Mouse (Mus musculus): ENCODE measurements around the gene Kdm4a. TPM values are rescaled to one million over a fixed set of nuclear protein-coding genes. Genes with fewer than 3 reads are reported as not detected.

The Kdm4a gene
- polyA plus RNA-seq, 1 experiment from 2014 or later, result 7.2 TPM

DNA sequence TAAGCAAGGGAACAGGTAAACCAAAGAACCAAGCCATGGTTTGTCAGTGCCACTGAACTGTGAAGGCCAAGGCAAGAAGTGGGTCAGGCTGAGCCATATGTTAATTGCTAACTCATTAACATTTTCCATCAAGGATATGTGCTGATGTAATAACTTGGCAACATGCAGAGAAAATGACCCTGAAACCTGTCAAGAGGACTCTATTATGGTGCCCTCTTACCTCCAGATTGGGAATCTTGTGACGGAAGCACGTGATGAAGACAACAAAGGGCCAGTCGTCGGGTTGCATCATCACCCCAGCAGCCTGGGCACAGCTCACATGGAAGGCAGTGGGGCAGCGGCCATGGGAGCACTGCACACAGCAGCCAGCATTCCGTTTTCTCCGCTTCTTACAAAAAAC lies 36.2 kb downstream of the Kdm4a start:
- Histone ChIP-seq H3K27ac (ENCODE audit: low read depth) (peak overlapping the region; percentile 50), H3K4me3 (ENCODE audit: low read depth, low read length) (no peak overlapping the region), H3K9ac (replicated peaks) (no peak overlapping the region), H3K4me1 (ENCODE audit: insufficient read depth) (peaks cover 22% of the 10 kb centered on the region), H3K9me3 (ENCODE audit: low read length) (no peaks in the 10 kb centered on the region), H3K4me2 (ENCODE audit: low read depth, low read length) (no peak overlapping the region), H3K27me3 (ENCODE audit: insufficient read depth, low read length) (no peaks in the 10 kb centered on the region), H3K36me3 (replicated peaks; ENCODE audit: insufficient read depth, low read length) (peaks cover 84% of the 10 kb centered on the region)
- 84% methylated on average over 7 of the region's 7 CpGs for WGBS (ENCODE audit: insufficient replicate concordance)
- no peak for DNase-seq
- TF ChIP-seq EP300 (IDR thresholded peaks at IDR 0.05; ENCODE audit: low read depth) (no peak), CTCF (IDR thresholded peaks at IDR 0.05; ENCODE audit: low read depth) (no peak)
- peak; percentile 53 for ATAC-seq

DNA sequence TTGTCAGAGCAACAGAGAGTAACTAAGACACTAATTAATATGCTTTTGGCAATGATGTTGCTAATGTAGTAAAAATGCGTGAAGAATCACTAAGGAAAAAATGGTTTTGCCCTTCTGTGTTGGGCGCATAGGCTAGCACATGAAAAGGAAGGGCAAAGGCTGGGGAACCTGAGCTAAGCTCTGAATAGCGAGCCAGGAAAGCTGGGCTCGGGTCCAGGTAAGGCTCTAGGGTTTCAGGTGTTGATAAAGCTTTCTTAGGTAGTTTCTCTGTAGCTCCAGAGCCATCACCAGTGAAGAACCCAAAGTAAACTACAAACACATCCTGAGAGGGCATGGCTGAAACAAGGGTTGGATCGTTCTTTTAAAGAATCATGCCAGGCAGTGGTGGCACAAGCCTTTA lies 38.3 kb downstream of the Kdm4a start:
- ATAC-seq, result no peak
- H3K9me3 ChIP-seq (ENCODE audit: low read length), result no peaks in the 10 kb centered on the region
- no peak overlapping the region for H3K9ac ChIP-seq (replicated peaks)
- H3K27ac ChIP-seq (ENCODE audit: low read depth), result no peak overlapping the region
- H3K4me2 ChIP-seq (ENCODE audit: low read depth, low read length), result no peak overlapping the region
- H3K36me3 ChIP-seq (replicated peaks; ENCODE audit: insufficient read depth, low read length), result peaks cover 76% of the 10 kb centered on the region
- no peak overlapping the region for H3K4me3 ChIP-seq (ENCODE audit: low read depth, low read length)
- no peaks in the 10 kb centered on the region for H3K27me3 ChIP-seq (ENCODE audit: insufficient read depth, low read length)
- peaks cover 25% of the 10 kb centered on the region for H3K4me1 ChIP-seq (ENCODE audit: insufficient read depth)
- 94% methylated on average over 5 of the region's 5 CpGs for WGBS (ENCODE audit: insufficient replicate concordance)
- no peak for DNase-seq
- TF ChIP-seq CTCF (IDR thresholded peaks at IDR 0.05; ENCODE audit: low read depth), result no peak
- no peak for TF ChIP-seq EP300 (IDR thresholded peaks at IDR 0.05; ENCODE audit: low read depth)

DNA sequence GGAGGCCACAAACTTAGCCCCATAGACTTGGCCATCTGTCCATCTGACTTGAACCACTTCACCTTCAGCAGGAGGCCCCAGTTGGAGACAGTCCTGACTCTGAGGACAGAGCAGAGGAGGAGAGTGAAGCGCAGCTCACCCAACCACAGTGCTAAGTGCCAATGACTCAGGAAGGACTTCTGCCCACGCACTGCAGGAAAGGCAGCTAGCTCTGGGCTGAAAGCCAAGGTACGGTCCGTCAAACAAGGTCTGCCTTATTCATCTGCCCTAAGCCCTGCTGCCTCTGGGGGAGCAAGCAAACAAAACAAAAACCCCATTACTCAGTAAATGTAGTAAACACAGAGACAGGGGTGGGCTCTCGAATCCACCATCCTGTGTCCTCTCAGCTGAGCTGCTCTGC lies 41.0 kb downstream of the Kdm4a start:
- no peaks in the 10 kb centered on the region for H3K9me3 ChIP-seq (ENCODE audit: low read length)
- no peak overlapping the region for H3K4me2 ChIP-seq (ENCODE audit: low read depth, low read length)
- peak overlapping the region; percentile 60 for H3K27ac ChIP-seq (ENCODE audit: low read depth)
- peaks cover 56% of the 10 kb centered on the region for H3K36me3 ChIP-seq (replicated peaks; ENCODE audit: insufficient read depth, low read length)
- no peak overlapping the region for H3K9ac ChIP-seq (replicated peaks)
- no peak overlapping the region for H3K4me3 ChIP-seq (ENCODE audit: low read depth, low read length)
- no peaks in the 10 kb centered on the region for H3K27me3 ChIP-seq (ENCODE audit: insufficient read depth, low read length)
- 53% methylated on average over 5 of the region's 5 CpGs for WGBS (ENCODE audit: insufficient replicate concordance)
- H3K4me1 ChIP-seq (ENCODE audit: insufficient read depth), result peaks cover 21% of the 10 kb centered on the region
- TF ChIP-seq EP300 (IDR thresholded peaks at IDR 0.05; ENCODE audit: low read depth) (no peak), CTCF (IDR thresholded peaks at IDR 0.05; ENCODE audit: low read depth) (no peak)
- DNase-seq (peak; percentile 68), ATAC-seq (peak; percentile 20)

DNA sequence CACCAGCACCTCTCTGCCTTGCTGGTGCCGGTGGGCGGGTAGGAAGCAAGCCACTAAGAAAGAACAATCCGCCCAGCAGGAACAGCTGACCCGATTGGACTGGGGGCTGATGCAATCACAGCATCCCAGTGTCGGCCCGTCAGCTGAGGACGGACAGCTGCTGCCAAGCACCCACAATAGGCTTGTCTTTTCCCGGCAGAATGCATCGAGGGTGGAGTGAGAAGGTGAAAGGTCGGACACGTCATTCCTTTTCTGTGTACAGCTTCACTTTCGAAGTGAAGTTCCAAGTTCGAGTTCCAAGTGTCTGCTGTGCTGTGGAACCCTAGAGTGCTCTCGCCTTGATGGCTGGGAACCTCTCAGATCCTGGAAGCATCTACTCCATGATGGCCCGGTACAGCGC lies 42.0 kb downstream of the Kdm4a start:
- DNase-seq, result peak; percentile 35
- 86% methylated on average over 16 of the region's 16 CpGs for WGBS (ENCODE audit: insufficient replicate concordance)
- peak; percentile 5; the same call in 1 of the 2 replicates for ATAC-seq
- no peaks in the 10 kb centered on the region for H3K9me3 ChIP-seq (ENCODE audit: low read length)
- peaks cover 22% of the 10 kb centered on the region for H3K4me1 ChIP-seq (ENCODE audit: insufficient read depth)
- TF ChIP-seq EP300 (IDR thresholded peaks at IDR 0.05; ENCODE audit: low read depth) (no peak), CTCF (IDR thresholded peaks at IDR 0.05; ENCODE audit: low read depth) (no peak)
- H3K27me3 ChIP-seq (ENCODE audit: insufficient read depth, low read length), result no peaks in the 10 kb centered on the region
- no peak overlapping the region for H3K9ac ChIP-seq (replicated peaks)
- H3K4me3 ChIP-seq (ENCODE audit: low read depth, low read length), result no peak overlapping the region
- peaks cover 46% of the 10 kb centered on the region for H3K36me3 ChIP-seq (replicated peaks; ENCODE audit: insufficient read depth, low read length)
- no peak overlapping the region for H3K4me2 ChIP-seq (ENCODE audit: low read depth, low read length)
- H3K27ac ChIP-seq (ENCODE audit: low read depth), result peak overlapping the region; percentile 60; the same call in 1 of the 2 replicates

DNA sequence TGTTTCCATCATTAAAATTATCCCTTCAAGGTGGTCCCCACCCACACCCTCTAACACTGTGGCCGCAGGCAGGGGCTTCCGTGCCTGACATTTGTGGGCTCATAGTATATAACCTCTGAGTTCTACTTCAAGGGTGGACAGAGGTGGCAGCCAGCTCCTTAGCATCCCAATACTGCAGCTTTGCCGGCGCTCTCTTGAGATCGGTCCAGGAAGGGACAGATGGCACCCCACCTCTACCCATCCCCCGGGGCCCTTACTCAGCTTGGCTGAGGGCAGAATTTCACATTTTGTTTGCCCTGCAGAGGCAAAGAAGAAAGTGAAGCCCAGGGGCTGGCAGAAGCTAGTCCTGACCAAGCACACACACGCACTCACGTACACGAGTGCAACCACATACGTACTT lies 42.5 kb downstream of the Kdm4a start:
- no peak for TF ChIP-seq EP300 (IDR thresholded peaks at IDR 0.05; ENCODE audit: low read depth)
- no peak for TF ChIP-seq CTCF (IDR thresholded peaks at IDR 0.05; ENCODE audit: low read depth)
- H3K36me3 ChIP-seq (replicated peaks; ENCODE audit: insufficient read depth, low read length), result peaks cover 41% of the 10 kb centered on the region
- 95% methylated on average over 10 of the region's 10 CpGs for WGBS (ENCODE audit: insufficient replicate concordance)
- peak overlapping the region; percentile 44 for H3K27ac ChIP-seq (ENCODE audit: low read depth)
- H3K27me3 ChIP-seq (ENCODE audit: insufficient read depth, low read length), result no peaks in the 10 kb centered on the region
- no peak overlapping the region for H3K4me3 ChIP-seq (ENCODE audit: low read depth, low read length)
- ATAC-seq (no peak), DNase-seq (no peak)
- H3K9ac ChIP-seq (replicated peaks), result no peak overlapping the region
- H3K9me3 ChIP-seq (ENCODE audit: low read length), result no peaks in the 10 kb centered on the region
- no peak overlapping the region for H3K4me2 ChIP-seq (ENCODE audit: low read depth, low read length)
- H3K4me1 ChIP-seq (ENCODE audit: insufficient read depth), result peaks cover 23% of the 10 kb centered on the region

DNA sequence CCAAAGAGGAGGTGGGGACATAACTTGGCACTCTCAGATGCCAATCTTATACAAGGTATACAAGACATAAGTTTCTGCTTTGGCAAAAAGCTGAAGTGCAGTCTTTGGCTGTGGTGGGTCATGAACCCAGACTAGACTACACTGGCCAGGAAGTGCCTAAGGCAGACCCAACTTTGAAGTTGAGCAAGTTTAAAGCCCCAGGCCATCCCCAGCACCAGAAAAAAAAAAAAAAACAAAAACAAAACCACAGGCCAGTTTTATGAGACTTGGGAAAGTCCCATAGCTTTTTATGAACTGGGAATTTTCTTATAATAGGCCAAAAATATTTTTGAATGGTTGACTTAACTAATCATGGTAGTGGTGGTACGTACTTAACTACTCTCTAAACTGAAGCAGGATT lies 44.4 kb downstream of the Kdm4a start:
- Histone ChIP-seq H3K4me3 (ENCODE audit: low read depth, low read length) (peak overlapping the region; percentile 85; the same call in 1 of the 2 replicates), H3K9me3 (ENCODE audit: low read length) (no peaks in the 10 kb centered on the region), H3K27me3 (ENCODE audit: insufficient read depth, low read length) (no peaks in the 10 kb centered on the region), H3K27ac (ENCODE audit: low read depth) (peak overlapping the region; percentile 85), H3K4me1 (ENCODE audit: insufficient read depth) (peaks cover 31% of the 10 kb centered on the region), H3K36me3 (replicated peaks; ENCODE audit: insufficient read depth, low read length) (peaks cover 25% of the 10 kb centered on the region), H3K9ac (replicated peaks) (0 out of 2 replicates have a peak overlapping the region, but pooled peaks have one; percentile 22), H3K4me2 (ENCODE audit: low read depth, low read length) (peak overlapping the region; percentile 79)
- DNase-seq (no peak), ATAC-seq (no peak)
- TF ChIP-seq EP300 (IDR thresholded peaks at IDR 0.05; ENCODE audit: low read depth) (no peak), CTCF (IDR thresholded peaks at IDR 0.05; ENCODE audit: low read depth) (no peak)
- 92% methylated on average over 1 of the region's 1 CpGs for WGBS (ENCODE audit: insufficient replicate concordance)
